Mouse (Mus musculus) kidney, adult 11 months (tissue): ENCODE data around the gene Gli2.

ENCODE experiments used
- DNase-seq: peaks from one replicate; pipeline ENCODE4 v3.0.0; 2022

Gli2 gene

DNA sequence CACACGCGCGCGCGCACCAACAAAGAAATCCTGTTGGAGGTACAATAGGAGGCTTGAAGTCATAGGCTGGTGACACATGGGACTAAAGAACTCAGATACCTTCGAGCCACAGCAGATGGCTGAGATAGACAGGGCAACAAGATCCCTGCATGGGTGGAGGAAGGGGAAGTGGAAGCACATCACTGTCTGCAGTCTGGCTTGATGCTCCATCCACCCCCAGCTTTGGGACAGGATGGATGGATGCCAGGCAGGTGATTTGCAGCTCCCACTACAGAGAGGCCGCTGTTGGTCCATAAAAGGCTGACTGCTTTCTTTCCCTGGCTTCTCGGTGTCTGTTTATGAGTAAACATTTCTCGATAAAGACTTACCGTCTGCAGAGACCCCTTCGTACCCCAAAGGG is 65.9 kb downstream of the Gli2 start:
- no peak for DNase-seq

DNA sequence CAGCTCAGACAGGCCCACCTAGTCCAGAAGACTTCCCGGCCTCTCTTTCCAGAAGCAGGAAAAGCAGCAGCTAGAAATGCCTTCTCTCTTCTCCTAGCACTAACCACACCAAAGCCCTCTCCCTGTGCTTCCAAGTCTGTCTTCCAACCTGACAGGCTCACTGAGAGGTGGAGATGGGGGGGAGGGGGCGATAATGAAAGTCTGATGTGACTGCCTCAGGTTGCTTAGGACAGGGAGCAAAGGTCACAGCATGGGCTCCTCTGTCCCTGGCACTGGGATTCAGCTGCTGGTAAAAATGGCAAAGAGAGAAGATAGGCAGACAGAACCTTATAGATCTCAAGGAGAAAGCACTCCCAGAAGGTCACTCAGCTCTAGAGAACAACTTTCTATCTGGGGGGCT is 70.0 kb downstream of the Gli2 start:
- no peak for DNase-seq

DNA sequence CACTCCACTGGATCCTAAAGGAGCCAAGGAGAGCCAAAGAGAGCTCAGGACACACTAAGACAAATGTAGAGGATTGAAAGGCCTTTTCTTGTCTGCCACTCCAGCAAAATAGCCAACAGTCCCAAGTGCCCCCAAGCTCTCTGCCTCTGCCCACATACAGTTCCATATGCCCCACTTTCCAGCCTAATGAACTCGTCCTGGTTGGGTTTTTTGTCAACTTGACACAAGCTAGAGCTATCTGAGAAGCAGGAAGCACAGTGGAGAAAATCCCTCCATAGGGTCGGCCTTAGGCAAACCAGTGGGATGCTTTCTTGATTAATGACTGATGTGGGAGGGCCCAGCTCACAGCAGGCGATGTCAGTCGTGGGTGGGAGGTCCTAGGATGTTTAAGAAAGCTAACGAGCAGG is 70.6 kb downstream of the Gli2 start:
- DNase-seq = no peak

DNA sequence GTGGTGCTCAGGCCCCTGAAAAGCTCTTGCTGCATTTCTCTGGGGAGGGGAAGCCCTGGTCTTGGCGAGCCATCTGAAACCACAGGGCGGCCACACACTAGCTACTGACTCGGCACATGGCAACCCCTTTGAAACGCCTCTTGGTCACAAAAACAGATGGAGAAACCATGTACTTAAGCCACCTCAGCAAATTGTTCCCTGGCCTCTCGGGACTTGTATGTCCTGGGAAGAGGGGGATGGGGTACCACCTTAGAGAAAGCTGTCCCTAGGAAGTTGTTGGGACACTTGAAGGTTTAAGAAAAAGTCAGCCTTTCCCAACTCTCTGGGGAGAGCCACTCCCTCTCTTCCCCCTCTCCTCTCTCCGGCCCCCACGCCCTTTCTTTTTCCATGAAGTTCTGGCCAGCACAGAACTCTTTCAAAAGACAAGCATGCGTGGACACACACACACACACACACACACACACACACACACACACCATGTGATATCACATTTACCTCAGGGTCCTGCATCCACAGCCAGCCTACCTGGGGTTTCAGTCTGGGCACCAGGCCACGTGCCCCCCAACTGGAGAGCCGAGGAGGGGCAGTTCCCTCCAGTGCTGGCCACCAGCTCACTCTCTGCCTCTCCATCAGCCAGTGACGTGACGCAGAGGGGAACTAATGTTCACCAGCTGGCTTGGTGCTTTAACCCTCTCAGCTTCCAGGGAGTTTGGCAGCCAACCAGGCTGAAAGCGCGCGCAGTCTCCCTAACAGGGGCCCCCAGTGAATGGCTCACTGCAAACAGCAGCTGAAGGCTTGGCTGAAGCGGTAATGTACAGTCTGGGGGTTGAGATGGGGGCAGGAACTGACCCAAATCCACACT is 71.2 kb downstream of the Gli2 start:
- DNase-seq = no peak

DNA sequence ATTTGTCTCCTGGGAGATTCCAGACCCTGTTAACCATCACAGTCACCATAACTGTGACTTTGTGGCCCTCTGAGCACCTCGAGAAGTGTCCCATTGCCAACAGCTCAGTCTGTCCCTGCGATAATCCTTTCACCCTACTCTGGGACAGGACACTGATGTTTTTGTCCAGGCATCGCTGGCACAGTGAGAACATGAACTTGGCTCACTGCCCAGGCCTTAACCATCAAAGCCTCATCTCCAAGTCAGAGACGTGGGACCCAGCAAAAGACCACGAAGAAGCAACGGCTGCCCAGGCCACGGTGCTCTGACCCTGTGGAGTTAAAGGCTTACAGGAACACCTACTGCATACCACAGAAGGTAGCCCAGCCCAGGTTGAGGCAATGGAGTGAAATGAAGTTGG is 72.8 kb downstream of the Gli2 start:
- no peak for DNase-seq

DNA sequence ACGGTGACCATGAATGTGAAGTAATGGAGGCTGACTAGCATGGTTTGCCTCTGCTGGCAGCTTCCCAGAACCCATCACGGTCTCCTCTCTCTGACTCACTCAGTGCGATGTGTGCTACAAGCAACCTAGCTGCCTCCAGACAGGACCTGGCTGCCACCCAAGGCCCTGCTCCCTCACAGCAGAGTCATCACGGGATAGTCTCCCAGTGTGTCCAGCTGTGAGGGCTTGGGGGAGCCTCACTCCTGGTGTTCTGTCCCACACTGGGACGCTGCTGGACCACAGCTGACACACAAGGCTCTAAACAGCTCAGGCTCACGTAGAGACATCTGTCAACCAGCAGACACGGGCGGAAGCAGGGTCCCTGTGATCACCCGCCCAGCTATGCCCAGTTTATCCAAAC is 76.8 kb downstream of the Gli2 start:
- DNase-seq = no peak

- no peak for DNase-seq
Observed at GRCm38 (mm10) chr1:118975376-118975775, 78.0 kb downstream of the Gli2 start.

- no peak for DNase-seq
Observed at GRCm38 (mm10) chr1:118970068-118970467, 83.4 kb downstream of the Gli2 start.

GRCm38 (mm10) chr1:118969409-118969808 is 84.0 kb downstream of the Gli2 start:
- DNase-seq = no peak

DNA sequence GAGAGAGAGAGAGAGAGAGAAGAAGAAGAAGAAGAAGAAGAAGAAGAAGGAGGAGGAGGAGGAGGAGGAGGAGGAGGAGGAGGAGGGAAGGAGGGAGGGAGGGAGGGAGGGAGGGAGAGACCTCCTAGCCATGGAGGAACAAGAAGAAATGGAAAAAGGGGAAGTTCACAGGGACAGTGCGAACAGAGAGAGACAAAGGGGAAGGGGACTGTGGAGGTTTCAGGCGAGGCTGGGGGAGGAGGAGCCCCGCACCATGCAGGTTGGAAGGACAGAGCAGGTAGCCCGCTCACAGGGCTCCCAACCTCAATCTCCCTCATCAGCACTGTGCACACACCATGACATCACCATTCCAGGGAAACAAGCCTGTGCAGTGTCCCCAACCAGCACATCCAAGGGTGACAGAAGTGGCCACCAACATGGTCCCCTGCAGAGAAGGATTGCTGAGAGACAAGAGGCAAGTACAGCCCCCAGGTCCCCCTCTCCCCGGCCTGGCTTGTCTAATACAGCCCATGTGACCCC is 84.7 kb downstream of the Gli2 start:
- DNase-seq = no peak

GRCm38 (mm10) chr1:118967976-118968375 is 85.4 kb downstream of the Gli2 start:
- DNase-seq = peak; percentile 55

DNA sequence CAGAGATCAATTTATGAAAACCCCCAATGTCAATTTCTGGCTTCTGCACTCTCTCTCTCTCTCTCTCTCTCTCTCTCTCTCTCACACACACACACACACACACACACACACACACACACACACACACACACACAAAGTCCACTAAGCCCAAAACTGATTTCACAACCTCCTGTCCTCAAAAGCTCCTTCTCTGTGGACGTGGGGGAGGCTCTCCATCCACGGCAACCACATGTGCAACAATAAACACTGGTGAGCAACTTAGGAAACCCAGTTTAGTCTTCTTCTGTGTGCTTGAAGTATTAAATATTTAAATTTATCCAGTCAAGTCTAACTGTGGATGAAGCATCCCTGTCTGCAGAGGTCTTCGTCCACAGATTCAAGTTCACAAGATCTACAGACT is 86.1 kb downstream of the Gli2 start:
- no peak for DNase-seq

GRCm38 (mm10) chr1:118958644-118959043 is 94.8 kb downstream of the Gli2 start:
- no peak for DNase-seq

GRCm38 (mm10) chr1:118955791-118956190 is 97.6 kb downstream of the Gli2 start:
- no peak for DNase-seq

- no peak for DNase-seq
Observed at GRCm38 (mm10) chr1:118954434-118955301, 98.8 kb downstream of the Gli2 start.

DNA sequence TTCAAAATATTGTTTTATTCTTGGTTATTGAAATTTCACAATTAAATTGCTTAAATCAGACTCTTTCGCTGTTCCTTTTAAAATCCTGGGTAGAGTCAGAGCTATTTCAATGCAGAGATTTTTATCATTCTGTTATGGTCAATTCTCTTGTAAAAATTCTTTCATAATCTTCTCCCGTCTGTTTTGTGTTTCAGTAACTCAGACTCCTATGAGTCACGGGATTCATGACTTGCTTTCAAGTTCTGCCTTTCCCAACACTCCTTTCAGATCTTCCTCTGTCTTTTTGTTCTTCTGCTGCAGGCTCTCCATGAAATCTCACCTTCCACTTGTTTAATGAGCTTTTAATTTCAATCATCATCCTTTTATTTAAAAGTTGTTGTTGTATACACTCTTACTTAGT is 100.4 kb downstream of the Gli2 start:
- no peak for DNase-seq

- no peak for DNase-seq
Observed at GRCm38 (mm10) chr1:118952318-118952717, 101.1 kb downstream of the Gli2 start.

- no peak for DNase-seq
Observed at GRCm38 (mm10) chr1:118948407-118948806, 105.0 kb downstream of the Gli2 start.

DNA sequence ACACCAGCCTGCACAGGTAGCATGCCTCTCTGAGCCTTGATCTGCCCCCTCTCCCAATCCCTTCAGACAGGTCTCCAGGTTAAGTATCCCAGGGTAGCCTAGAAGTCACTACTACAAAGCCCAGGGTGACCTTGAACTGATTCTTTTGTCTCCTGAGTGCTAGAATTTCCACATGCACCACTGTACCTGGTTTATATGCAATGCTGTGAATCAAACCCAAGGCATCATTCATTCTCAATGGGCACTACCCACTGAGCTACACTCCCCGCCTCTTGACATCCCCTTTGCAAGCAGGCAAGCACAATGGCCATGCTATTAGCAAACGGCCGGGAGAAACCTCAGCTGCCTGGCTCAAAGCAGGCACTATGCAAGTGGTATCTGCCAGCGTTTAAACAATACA is 106.2 kb downstream of the Gli2 start:
- DNase-seq = no peak

- no peak for DNase-seq
Observed at GRCm38 (mm10) chr1:118941336-118941735, 112.1 kb downstream of the Gli2 start.

GRCm38 (mm10) chr1:118940269-118940840 is 113.1 kb downstream of the Gli2 start:
- DNase-seq = no peak

DNA sequence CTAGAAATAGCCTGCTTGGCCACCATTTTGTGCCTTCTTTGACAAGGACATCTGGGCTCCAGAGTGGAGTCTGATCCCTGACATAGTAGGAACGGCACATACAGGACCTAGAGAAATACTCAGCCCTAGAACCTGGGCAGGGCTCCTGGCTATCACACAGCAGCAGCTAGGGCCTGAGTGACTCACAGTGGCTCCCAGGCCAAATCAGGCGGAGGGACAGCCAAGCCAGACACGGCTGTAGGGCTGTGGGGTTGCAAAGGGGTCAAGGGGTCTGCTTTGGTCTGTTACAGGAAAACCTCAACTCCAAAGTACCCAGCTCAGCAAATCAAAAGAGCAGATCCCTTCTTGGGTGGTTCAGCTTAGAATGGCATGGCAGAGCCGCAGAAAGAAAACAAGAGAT is 115.2 kb downstream of the Gli2 start:
- DNase-seq = no peak

GRCm38 (mm10) chr1:118936108-118936507 is 117.3 kb downstream of the Gli2 start:
- no peak for DNase-seq
